Mouse (Mus musculus): ENCODE results near the gene Podxl.
A peak's percentile ranks its signal among the peaks of the same experiment; 100 is the strongest.
"Not testable (repeated sequence)": the region's sequence is repeated elsewhere in the genome, so short reads cannot be mapped to it uniquely, and the experiment has no call there.

The Podxl gene

DNA sequence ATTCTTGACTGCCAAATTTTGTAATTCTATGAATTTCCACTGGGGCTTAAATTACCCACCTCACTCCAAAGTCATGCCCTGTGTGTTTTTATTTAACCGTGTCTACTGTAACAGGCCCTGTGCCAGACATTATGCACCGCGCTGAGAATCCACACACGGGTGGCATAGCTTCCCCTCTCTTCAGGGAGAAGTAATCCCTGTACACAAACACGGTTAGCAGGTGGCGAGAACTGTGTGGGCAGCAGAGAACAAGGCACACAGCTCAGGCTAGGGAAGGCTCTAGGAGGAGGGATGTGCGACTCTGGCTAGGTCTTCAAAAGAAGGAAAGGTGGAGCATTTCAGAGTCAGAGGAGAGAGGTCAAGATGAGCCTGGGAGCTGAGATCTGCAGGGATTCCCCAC, 3.4 kb upstream of the Podxl start:
- DNase-seq (ENCODE audit: low spot score), result no peak

DNA sequence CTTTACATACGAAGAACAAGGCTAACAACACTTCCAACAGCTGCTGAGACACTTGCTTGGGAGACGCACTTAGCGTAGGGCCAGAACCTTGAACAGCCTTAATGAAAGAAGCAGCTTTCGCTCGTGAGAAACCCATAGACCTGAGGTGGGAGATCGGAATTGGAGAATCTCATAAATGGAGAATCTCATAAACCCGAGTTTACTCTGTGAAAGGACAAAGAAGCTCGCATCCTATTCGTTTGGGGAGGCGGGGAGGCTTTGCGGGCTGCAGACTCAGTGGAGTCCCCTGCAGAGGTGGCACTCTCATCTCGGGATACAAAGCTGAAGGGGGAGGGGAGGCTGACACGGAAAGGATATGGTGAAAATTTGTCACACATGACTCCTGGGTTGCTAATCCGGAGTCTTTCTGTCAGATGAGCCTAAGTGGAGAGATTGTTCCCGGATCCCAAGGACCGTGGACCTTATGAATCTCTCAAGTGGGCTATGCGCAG, 1.2 kb upstream of the Podxl start:
- peak; percentile 46 for DNase-seq (ENCODE audit: low spot score)

DNA sequence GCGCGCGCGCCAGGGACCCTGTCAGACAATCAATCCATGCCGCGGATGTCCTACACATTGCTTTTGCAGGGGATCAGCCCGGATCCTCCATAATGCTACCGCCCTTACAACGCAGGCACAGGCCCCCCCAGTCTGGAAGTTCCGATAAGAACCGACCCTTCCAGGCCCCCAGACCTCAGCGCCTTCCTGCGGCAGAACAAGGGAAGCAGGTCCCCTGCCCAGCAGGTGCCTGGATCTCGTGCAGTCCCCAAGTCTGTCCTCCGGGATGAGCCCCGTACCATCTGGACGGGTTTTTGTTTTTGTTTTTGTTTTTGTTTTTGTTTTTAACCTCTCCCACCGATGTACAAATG, 376 bp upstream of the Podxl start:
- no peak for DNase-seq (ENCODE audit: low spot score)

DNA sequence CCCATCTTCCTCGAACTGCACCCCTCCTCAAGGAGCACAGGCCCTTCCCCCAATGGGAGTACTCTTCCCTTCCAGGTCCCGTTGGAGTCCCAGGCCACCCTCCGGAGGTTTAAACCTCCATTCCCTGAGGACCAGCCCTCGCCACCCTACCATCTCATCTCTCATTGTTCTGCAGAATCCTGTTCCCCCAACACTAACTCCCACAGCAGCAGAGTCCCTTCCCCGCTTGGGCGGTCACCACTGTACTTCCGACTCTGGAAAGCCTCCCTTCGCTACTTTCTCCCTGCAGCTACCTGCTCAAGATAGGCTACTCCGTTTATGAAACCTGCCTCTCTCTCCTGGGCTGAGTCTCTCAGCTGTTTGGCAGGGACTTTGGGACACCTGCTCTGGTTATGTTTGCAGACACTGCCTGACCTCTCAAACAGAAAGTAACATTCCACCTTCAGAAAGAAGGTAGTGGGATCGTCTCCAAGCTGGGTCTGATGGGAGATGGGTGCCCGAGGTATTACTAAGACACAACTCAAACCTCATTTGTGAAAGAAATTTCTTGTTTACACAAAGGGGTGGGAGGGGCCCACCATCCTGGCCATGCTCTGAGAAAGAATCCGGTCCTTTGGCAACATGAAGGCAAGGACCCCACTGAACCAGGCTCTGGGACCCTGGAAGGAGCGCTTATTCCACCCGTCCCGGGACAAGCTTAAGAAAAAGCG, 1.3 kb downstream of the Podxl start:
- peak; percentile 54 for DNase-seq (ENCODE audit: low spot score)

DNA sequence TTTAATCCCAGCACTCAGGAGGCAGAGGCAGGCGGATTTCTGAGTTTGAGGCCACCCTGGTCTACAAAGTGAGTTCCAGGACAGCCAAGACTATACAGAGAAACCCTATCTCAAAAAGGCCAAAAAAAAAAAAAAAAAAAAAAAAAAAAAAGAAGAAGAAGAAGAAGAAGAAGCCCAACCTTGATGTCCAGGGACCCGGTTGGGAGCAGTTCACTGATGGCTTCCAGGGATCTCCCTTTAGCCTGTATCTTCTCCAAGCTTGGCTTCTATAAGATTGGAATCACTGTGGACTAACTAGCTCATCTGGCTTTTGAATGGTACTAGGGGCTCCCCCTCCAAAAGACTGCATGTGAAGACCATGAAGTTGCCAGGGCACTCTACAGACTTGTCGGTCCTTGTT, 1.8 kb downstream of the Podxl start:
- DNase-seq (ENCODE audit: low spot score), result not testable (repeated sequence)

DNA sequence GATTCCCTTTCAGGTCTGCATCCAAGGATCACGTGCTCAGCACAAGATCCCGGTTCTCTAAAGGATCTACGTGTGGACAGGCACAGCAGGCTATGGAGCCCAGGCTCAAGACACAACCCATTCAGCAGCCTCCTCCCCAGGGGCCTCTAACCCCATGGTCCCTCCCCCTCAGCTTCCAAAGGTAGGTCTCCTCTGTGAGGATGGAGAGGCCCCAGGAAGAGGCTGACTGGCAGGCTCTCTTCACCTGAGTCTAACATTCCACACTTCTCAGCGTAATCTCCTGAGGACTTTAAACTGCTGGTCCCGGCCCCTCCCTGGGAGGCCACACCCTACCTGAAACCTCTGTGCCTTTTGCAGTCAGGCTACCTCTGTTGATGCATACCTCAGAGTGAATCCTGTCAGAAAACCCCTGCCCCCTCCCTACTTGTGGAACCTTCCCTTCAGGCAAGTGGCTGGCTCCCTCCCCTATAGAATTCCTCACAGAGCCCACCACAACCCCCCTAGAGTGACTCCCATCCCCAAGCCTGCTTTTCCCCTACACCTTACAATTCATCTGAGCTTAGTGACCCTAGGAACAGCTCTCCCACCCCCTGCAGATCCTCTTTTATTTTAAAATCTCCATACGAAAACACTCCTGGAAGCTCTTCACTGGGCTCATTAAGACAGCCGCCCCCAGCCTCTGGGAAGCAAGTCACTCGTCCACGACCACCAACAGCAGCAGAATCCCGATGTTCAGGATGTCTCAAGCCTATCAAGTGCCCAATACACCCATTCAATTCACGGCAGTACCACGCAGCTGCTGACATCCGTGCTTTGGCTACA, 3.4 kb downstream of the Podxl start:
- DNase-seq (ENCODE audit: low spot score), result peak; percentile 86

DNA sequence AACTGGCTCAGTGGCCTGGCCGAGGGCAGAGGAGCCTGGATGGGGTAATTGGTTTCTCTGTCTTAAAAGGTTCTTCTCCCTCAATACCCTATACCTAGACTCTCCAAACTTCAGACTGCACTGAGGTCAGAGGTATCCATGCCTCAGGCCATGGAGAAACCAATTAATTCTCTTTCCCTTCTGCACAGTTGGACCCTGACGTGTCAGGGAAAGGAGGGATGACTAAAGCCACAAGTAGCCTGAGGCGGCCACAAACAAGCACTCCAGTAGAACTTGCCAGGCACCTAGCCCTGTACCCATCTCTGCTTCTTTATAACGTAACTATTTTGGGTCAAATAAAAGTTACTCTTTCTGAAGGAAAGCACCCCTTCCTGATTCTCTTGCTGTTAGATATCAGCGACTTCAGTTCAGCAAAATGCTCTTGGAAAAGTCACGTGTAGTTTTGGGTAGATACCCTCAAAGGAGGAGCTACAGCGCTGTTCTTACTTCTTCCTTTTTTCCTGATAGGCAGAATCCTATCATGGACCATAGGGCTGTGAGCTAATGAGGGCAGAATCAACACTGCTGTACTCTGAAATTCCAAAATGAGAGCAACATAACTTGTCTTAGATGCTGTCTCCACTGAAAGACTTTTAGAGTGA, 7.2 kb downstream of the Podxl start:
- no peak for DNase-seq (ENCODE audit: low spot score)

DNA sequence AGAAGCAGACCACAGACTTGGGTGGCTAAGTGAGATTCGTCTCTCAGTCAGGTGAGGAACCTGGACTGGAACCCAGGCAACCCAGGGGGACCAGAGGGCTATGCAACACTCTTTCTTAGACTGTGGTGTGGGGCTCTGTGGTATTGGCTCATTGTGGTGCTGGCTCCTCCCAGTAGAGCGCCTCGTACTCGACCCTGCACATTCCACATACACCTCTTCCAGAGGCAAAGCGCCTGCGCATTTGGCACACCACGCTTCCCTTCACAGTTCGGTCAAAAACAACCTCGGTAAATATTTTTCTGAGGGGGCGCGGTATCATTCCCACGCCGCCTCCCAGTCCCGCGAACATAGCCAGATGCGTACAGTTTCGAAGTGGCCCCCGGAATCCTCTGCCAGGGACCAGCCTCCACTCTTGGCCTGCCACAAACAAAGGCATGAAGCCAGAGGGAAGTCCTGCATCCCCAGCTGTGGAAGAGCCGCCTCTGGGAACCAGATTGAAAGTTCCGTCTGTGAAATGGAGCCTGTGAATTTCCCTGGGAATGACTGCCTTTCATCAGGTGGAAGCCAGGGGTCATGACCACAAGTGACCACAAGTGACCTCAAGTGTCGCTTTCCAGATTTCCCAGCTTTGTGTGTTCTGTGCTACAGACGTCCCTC, 12.8 kb downstream of the Podxl start:
- no peak for DNase-seq (ENCODE audit: low spot score)

DNA sequence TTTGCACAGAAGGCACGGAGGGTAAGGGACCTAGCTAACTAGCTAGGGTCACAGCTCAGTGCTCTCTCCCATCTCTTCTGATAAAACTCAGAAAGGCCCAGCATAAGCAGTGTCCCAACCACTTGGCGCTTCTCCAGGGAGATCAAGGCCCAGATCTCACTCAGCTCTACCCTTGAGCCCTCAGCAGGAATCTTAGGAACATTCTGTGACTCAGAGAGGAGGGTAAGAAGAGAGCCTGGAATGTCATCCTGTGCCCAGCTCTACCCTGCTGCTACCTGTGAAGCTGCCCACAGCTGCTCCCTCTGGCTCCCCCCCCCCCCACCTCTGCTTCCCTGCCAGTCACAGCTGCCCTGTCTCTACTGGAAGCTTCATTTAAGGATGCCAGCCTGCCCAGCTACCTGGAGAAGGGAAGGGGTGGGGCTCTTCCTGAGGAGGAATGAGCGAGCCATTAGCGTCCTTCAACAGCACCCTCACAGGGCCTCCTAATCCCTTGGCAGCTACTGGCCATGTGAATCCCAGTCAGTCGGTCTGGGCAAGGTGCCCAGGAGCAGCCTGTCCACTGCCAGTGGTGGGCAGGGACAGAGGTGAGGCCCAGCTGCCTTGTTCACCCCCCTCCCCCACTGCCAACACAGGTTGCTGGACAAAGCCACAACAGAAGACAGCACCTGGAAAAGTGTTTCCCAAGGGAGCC, 14.3 kb downstream of the Podxl start:
- no peak for DNase-seq (ENCODE audit: low spot score)

DNA sequence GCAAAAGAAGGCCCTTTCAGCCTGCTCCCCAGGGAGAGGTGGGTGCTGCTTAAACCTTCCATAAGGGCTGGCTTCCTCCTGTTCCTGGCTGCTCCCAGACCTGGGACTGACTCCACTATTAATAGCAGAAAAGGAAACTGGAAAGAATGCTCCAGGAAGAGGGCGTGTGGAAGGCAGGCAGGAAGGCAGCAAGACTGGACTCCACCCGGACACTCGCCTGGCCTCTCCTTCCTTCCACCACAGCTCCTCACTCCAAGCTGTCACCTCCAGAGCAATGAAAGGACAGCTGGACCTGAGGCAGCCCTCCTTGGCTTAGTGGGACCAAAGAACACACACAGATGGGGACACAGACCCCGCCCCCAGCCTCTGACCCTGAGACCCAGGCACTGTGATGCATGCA, 19.5 kb downstream of the Podxl start:
- no peak for DNase-seq (ENCODE audit: low spot score)

DNA sequence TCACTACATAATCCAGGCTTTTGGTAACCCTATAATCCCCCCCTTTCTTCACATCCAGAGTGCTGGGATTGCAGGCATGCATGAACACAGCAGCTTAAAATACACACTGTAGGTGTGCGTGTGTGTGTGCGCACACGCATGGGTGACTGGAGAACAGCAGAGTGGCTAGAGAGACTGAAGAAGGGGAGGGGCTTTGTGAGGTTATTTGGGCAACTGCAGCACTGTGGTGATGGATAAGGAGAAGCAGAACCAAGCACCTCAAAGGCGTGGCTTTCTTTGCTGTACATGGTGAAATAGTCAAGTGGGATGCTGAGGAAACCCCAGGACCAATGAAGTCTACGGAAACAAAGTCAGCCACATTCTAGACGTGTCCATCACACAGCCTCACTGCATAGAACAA, 23.8 kb downstream of the Podxl start:
- no peak for DNase-seq (ENCODE audit: low spot score)

DNA sequence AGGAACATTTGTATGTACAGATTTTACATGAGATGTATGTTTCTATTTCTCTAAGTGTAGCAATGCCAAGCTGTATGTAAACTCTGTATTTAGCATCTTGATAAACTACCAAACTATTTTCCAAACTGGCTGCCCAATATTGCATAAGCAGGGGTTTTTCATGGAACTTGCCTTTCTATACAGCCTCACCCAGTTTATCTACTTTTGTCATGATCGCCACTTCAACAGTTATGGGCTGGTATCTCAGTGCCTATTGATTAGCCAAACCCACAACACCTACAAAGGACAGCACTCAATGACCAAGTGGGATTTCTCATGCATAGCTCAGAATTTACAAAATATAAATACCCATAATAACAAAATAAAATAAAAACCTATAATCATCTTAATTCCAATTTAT, 25.7 kb downstream of the Podxl start:
- DNase-seq (ENCODE audit: low spot score), result no peak

DNA sequence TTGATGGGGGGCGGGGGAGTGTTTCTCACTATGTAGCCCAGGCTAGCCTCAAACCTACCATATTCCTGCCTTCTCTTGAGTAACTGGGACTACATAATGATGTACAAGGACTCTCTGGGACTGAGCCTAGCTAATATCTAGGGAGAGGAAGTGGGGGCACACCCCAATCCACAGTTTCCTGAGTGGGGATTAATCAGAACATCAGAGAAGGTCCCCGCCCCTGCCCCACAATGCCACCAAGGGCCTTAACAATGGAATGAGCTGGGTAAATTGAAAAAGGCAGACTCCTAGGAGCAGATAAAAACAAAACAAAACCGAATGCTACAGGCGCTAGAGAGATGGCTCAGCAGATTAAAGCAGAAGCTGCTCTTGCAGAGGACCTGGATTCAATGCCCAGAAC, 26.6 kb downstream of the Podxl start:
- no peak for DNase-seq (ENCODE audit: low spot score)

DNA sequence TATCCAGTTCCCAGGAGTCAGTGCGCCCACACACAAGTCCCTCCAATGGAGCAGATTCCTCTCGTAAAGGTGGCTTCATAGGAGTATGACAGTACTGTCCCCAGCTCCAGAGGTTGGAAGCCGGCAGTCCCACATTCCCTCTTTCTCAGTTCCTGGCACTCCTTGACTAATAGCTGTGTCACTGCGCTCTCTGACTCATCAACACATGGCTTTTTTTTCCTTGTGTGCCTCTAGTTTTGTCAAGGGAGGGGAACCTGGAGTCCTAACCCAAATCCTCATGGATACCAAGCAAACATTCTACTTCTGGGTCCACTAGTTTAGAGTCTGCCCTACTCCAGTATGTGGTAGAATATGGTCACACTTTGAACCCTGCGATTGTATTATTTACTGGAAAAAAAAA, 29.1 kb downstream of the Podxl start:
- no peak for DNase-seq (ENCODE audit: low spot score)

DNA sequence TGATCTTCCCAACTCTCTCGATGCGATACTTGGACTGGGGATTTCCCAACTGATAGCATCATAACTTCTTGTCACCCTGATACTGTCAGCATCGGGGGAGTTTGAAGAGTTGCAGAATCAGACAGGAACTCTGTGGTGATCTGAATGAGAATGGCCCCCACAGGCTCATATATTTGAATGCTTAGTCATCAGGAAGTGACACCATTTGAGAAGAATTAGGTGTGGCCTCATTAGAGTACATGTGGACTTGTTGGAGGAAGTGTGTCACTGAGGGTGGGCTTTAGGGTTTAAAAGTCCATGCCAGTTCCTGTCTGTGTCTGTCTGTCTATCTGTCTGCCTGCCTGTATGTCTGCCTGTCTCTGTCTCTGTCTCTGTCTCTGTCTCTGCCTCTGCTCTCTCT, 31.9 kb downstream of the Podxl start:
- no peak for DNase-seq (ENCODE audit: low spot score)

DNA sequence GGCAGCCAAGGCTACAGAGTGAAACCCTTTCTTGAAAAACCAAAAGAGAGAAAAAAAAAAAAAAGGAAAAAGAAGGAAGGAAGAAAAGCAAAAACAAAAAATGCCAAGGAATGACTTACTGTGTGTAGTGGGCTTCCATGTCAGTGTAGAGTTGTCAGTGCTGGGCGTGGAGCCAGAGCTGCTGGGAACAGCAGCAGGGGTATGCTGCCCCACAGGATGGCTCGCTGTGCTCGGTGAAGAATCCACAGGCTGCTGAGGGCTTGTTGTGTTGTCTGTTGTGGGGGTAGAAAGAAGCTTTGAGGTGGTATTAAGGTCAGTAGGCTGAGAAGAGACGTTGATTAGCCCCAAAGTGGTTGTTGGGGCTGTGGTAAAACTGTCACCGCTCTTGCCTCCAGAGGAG, 35.4 kb downstream of the Podxl start:
- no peak for DNase-seq (ENCODE audit: low spot score)

DNA sequence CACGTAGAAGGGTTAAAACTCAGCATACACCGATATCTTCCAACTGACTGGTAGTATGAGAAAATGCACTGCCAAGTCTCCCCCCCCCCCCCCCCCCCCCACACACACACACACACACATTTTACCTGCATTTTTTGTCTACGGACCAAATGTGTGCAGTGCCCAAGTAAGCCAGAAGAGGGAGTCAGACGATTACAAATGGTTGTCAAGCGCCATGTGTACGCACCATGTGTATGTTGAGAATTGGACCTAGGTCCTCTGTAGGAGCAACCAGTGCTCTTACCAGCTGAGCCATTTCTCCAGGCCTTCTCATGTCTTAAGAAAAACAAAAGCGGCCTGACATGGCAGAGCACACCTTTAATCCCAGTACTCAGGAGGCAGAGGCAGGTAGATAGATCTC, 35.9 kb downstream of the Podxl start:
- no peak for DNase-seq (ENCODE audit: low spot score)

DNA sequence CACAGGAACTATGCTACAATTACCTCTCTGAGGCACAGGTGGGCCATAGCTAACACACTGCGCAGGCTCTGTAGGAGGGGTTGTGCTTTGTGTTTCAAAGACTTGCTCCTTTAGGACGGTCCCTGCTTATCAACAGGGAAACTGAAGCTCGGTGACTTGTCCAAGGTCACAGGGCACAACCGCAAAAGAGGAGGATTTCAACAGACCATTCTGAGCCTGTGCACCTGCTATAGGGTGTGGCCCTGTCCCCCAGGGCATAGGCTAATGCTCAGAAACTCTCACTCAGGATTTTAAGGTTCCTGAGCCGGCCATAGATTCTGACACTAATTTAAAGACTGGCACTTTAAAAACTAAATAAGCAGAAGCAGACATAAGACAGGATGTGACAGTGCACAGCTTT, 36.9 kb downstream of the Podxl start:
- no peak for DNase-seq (ENCODE audit: low spot score)

DNA sequence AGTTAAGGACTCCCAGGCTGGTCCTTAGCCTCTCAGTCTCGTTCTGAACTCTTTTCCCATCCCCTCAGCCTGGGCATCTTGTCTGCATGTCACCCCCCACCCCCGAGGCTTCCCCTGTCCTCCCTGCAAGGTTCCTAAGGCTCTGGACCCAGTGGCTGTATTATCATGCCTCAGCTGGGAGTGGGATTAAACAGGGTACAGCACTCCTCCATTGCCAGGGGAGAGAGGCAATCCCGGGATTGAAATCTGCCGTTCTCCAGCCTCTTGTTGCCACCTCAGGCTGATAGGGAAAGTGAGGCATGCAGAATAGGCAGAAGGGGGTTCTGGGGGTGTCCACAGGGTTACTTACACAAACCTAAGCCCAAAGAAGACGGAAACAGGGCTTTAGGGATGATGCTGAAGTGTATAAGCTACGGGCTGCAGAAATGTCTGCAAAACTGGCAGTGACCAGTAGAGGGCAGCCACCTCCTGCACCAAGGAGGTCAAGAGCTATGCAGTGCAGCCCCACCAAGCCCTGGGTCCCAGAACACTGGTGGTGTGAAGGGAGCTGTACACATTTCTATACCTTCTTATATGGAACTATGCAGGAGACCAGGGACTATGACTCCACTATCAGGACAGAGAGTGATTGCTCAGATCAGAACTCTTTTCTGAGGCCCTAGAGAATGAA, 38.4 kb downstream of the Podxl start:
- peak; percentile 62 for DNase-seq (ENCODE audit: low spot score)

DNA sequence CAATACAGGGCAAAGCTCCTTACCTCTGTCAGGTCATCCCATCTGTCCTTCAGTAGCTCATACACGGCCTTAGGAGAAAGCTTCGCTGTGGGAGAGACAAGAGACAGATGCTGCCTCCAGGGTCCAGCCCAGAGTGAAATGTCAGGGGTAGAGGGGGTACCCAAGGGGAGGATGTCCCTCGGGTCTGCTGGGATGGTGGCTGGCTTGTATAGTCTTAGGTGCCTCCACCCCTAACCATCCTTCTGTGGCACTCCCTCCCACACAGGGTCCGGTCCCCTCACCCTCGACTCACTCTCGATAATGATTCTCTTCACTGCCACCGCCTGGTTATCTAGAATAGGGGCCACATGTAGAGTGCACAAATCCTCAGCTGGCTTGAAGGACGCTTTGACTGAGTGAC, 39.1 kb downstream of the Podxl start:
- no peak for DNase-seq (ENCODE audit: low spot score)

DNA sequence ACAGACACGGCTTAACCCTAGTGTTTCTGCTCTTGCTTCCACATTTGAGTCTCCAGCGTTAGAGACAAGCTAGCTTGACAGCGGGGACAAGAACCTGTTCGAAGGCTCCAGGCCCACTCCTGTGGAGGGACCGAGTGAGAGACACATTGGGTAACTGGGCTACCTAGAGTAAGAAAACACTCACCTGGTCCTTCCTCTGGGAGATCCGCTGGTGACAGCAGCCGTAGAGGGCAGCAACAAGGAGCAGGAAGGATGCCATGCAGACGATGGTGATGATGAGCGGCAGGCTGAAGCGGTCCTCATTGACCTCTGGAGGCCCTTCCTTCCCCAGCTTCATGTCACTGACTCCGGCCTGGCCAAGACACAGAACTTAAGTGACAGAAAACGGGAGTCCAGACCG, 39.7 kb downstream of the Podxl start:
- DNase-seq (ENCODE audit: low spot score), result no peak

DNA sequence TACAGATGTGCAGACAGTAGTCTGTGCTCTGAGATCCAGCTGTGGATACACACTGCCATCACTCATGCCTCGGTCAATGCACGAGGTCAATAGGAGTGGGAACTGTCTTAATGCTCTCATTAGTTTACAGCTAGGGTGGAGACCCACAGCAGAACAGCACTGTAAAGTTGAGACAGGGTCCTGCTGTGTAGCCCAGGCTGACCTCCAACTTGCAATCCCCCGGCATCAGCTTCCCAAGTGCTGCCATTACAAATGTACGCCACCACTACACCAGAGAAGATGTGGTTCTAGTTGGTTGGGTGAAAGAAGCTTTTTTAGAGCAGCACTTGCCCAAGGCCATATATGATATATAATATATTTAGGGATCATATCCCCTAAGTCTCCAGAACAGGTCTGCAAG, 40.1 kb downstream of the Podxl start:
- no peak for DNase-seq (ENCODE audit: low spot score)

Data from yolk sac, embryonic 10.5 days (tissue).